Mouse (Mus musculus) MEL (cell line): Measurements from ENCODE around the gene Plcb1.

Source experiments
- CHD2 ChIP-seq: IDR thresholded peaks from 2 replicates; pipeline ENCODE4 v1.6.1; 2011; ENCODE audit warnings: low read length, improper control_type of control experiment
- CTCF ChIP-seq, 3 experiments: IDR thresholded peaks in 2 of 3; conservative IDR thresholded peaks in 1 of 3; 2 replicates each; pipeline ENCODE4 v1.5.1; 2011 to 2012; ENCODE audit warnings: low read length in 3 of 3, low read depth in 2 of 3, mild to moderate bottlenecking in 2 of 3, improper control_type of control experiment in 1 of 3, inconsistent platforms in 1 of 3, mixed read lengths in 1 of 3, moderate library complexity in 1 of 3; ENCODE audit not compliant: control insufficient read depth in 1 of 3, insufficient read depth in 1 of 3, poor library complexity in 1 of 3, severe bottlenecking in 1 of 3
- GATA1 ChIP-seq: IDR thresholded peaks from 2 replicates; pipeline ENCODE4 v1.6.1; 2011; ENCODE audit warnings: low read depth, low read length, improper control_type of control experiment
- KAT2A ChIP-seq: conservative IDR thresholded peaks from 2 replicates; pipeline ENCODE4 v1.6.1; 2012; ENCODE audit warnings: low read depth, low read length, improper control_type of control experiment, inconsistent platforms
- MAX ChIP-seq: IDR thresholded peaks from 2 replicates; pipeline ENCODE4 v1.6.1; 2011; ENCODE audit warnings: low read length, improper control_type of control experiment
- MYC ChIP-seq: IDR thresholded peaks from 2 replicates; pipeline ENCODE4 v1.6.1; 2011; ENCODE audit warnings: low read depth, mild to moderate bottlenecking, low read length, improper control_type of control experiment, moderate library complexity
- NELFE ChIP-seq: IDR thresholded peaks from 2 replicates; pipeline ENCODE4 v1.6.1; 2011; ENCODE audit warnings: low read depth, low read length, improper control_type of control experiment
- NRF1 ChIP-seq: IDR thresholded peaks from 2 replicates; pipeline ENCODE4 v1.6.1; 2014; ENCODE audit warnings: low read depth, mild to moderate bottlenecking, inconsistent platforms, low read length, improper control_type of control experiment, moderate library complexity; ENCODE audit not compliant: poor library complexity, insufficient read depth, severe bottlenecking
- POLR2A ChIP-seq, 2 experiments: IDR thresholded peaks; 2 replicates each; pipeline ENCODE4 v1.6.1; 2011 to 2012; ENCODE audit warnings: low read length in 2 of 2, mild to moderate bottlenecking in 2 of 2, control low read depth in 1 of 2, improper control_type of control experiment in 1 of 2, low read depth in 1 of 2, moderate library complexity in 1 of 2; ENCODE audit not compliant: control insufficient read depth in 1 of 2, insufficient read depth in 1 of 2, poor library complexity in 1 of 2
- ZC3H11A ChIP-seq: IDR thresholded peaks from 2 replicates; pipeline ENCODE4 v1.6.1; 2012; ENCODE audit warnings: low read depth, mild to moderate bottlenecking, inconsistent platforms, low read length, improper control_type of control experiment

DNA sequence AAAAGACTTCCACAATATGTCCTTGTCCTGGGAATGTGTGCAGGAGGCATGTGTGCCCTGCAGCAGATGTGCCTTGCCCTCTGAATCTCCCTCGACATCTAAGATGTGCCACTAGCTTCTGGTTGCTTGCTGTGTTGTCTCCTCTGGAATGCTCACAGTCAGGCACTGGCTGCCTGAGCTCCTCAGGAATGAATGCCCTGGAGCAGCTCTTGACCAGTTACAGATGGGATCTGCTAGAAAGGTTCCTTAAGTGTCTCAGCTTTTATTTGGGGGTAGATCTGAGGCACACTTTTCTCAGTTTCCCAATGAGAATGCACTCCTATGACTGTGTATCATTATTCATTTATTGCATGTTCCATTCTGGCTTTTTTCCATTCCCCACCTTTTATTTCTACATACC, 151.8 kb downstream of the Plcb1 start:
- TF ChIP-seq KAT2A (no peak), NRF1 (no peak), MAX (no peak), MYC (no peak), GATA1 (no peak), POLR2A (IDR thresholded peaks at IDR 0.05; ENCODE audit: control insufficient read depth in 1 of 2, insufficient read depth in 1 of 2, low read depth in 1 of 2, low read length in 2 of 2, poor library complexity in 1 of 2) (no peak), CTCF (IDR thresholded peaks at IDR 0.05 in 2 of 3, conservative IDR thresholded peaks at IDR 0.05 in 1 of 3; ENCODE audit: control insufficient read depth in 1 of 3, insufficient read depth in 1 of 3, low read depth in 2 of 3, low read length in 3 of 3, poor library complexity in 1 of 3, severe bottlenecking in 1 of 3) (no peak), CHD2 (no peak), ZC3H11A (no peak), NELFE (no peak)
